Mouse (Mus musculus) urinary bladder, postnatal 4 days (tissue): ENCODE results near the gene C2cd4b.

Experiments
- DNase-seq, 2 experiments: peaks; one replicate each; pipeline ENCODE4 v3.0.0; 2021 to 2022; ENCODE audit warnings: low spot score in 2 of 2

The C2cd4b gene

GRCm38 (mm10) chr9:67771293-67771692, 12.1 kb downstream of the C2cd4b start:
- no peak for DNase-seq

- no peak for DNase-seq
Measured at GRCm38 (mm10) chr9:67774201-67774600, 15.0 kb downstream of the C2cd4b start.

- no peak for DNase-seq
Measured at GRCm38 (mm10) chr9:67778553-67778952, 19.3 kb downstream of the C2cd4b start.

- DNase-seq: no peak
Measured at GRCm38 (mm10) chr9:67782786-67783185, 23.5 kb downstream of the C2cd4b start.

GRCm38 (mm10) chr9:67783464-67783863, 24.2 kb downstream of the C2cd4b start:
- DNase-seq: no peak

- no peak for DNase-seq
Measured at GRCm38 (mm10) chr9:67783925-67784324, 24.7 kb downstream of the C2cd4b start.

GRCm38 (mm10) chr9:67786311-67786710, 27.1 kb downstream of the C2cd4b start:
- DNase-seq: no peak

- no peak for DNase-seq
Measured at GRCm38 (mm10) chr9:67787671-67788070, 28.4 kb downstream of the C2cd4b start.

GRCm38 (mm10) chr9:67792405-67792804, 33.2 kb downstream of the C2cd4b start:
- no peak for DNase-seq

GRCm38 (mm10) chr9:67793501-67793900, 34.3 kb downstream of the C2cd4b start:
- DNase-seq: no peak

- no peak for DNase-seq
Measured at GRCm38 (mm10) chr9:67794216-67794615, 35.0 kb downstream of the C2cd4b start.

- DNase-seq: no peak
Measured at GRCm38 (mm10) chr9:67794668-67795067, 35.4 kb downstream of the C2cd4b start.

- DNase-seq: no peak
Measured at GRCm38 (mm10) chr9:67795205-67795675, 36.0 kb downstream of the C2cd4b start.

- DNase-seq: no peak
Measured at GRCm38 (mm10) chr9:67799078-67799819, 40.0 kb downstream of the C2cd4b start.

GRCm38 (mm10) chr9:67802241-67802640, 43.0 kb downstream of the C2cd4b start:
- DNase-seq: peak in 1 of 2 experiments; percentile 65

GRCm38 (mm10) chr9:67807000-67807399, 47.8 kb downstream of the C2cd4b start:
- no peak for DNase-seq

GRCm38 (mm10) chr9:67810527-67810926, 51.3 kb downstream of the C2cd4b start:
- DNase-seq: no peak
